ENCODE assay signal across 30 mouse cellular contexts in genomic region chr7:90218122-90218521, GRCm38 (mm10). TPM values are rescaled to one million over a fixed set of nuclear protein-coding genes. Genes with fewer than 3 reads are reported as not detected.
"Had no signal": no experiment of that assay in that cellular context is flagged by ENCODE, and none has a peak within 500 bp of the region (broad histone marks: within the 10 kb centered on the region; RNA-seq: fewer than 3 reads in every experiment).

No protein-coding gene starts in this region.

- H3K4me3 ChIP-seq: limb, embryonic 10.5 days; limb, embryonic 13.5 days; liver, embryonic 12.5 days; liver, embryonic 15.5 days; neural tube, embryonic 12.5 days; neural tube, embryonic 15.5 days had no signal

- H3K4me2 ChIP-seq: limb, embryonic 13.5 days; liver, embryonic 12.5 days; liver, embryonic 15.5 days; midbrain, embryonic 11.5 days; neural tube, embryonic 12.5 days; neural tube, embryonic 15.5 days had no signal

- H3K4me1 ChIP-seq: liver, embryonic 12.5 days; liver, embryonic 15.5 days; neural tube, embryonic 12.5 days; neural tube, embryonic 15.5 days had no signal

- H3K36me3 ChIP-seq: limb, embryonic 10.5 days; limb, embryonic 13.5 days; liver, embryonic 12.5 days; liver, embryonic 15.5 days; neural tube, embryonic 12.5 days; neural tube, embryonic 15.5 days had no signal

- H3K9me3 ChIP-seq: limb, embryonic 10.5 days; limb, embryonic 13.5 days; liver, embryonic 12.5 days; liver, embryonic 15.5 days; neural tube, embryonic 12.5 days; neural tube, embryonic 15.5 days had no signal

- DNase-seq: kidney, adult 18-20 months; kidney, adult 9 months; kidney, postnatal 14 days; kidney, postnatal 4 days; liver; lung, adult 2 months; lung, postnatal 14 days; lung, postnatal 4 days; midbrain, embryonic 14.5 days; retina, postnatal 1 day; thymus, postnatal 25 days had no signal

- ATAC-seq: liver, embryonic 12.5 days had no signal

- H3K27ac ChIP-seq: limb, embryonic 10.5 days; liver, embryonic 12.5 days; liver, embryonic 15.5 days; neural tube, embryonic 12.5 days; neural tube, embryonic 15.5 days had no signal

- H3K9ac ChIP-seq: limb, embryonic 13.5 days; liver, embryonic 12.5 days; liver, embryonic 15.5 days; neural tube, embryonic 12.5 days; neural tube, embryonic 15.5 days had no signal

- H3K27me3 ChIP-seq: limb, embryonic 13.5 days; liver, embryonic 12.5 days; liver, embryonic 15.5 days; neural tube, embryonic 12.5 days; neural tube, embryonic 15.5 days had no signal

RNA-seq across cellular contexts. Expression of gene Ccdc83, which starts 47.5 kb away (rescaled TPM):
- total RNA-seq: layer of hippocampus, adult 18-20 months; layer of hippocampus, postnatal 14 days; left cerebral cortex, postnatal 25 days; megakaryocyte progenitor cell, adult 5-6 weeks; megakaryocyte-erythroid progenitor cell, adult 5-6 weeks; midbrain, postnatal 0 days had no signal
- polyA plus RNA-seq: kidney, embryonic 16.5 days; limb, embryonic 10.5 days; limb, embryonic 13.5 days; liver, embryonic 12.5 days; liver, embryonic 15.5 days; lung, embryonic 16.5 days; midbrain, embryonic 14.5 days; midbrain, postnatal 0 days; neural tube, embryonic 12.5 days; neural tube, embryonic 15.5 days; small intestine, adult 2 months; spleen, adult 2 months; stomach, embryonic 14.5 days; thymus, postnatal 0 days had no signal
